Mouse (Mus musculus) liver, adult (tissue): ENCODE measurements around the gene Abhd16a.

ENCODE experiments used
- GATA4 ChIP-seq: IDR thresholded peaks from 2 replicates; pipeline ENCODE4 v1.6.1; 2014; ENCODE audit warnings: mild to moderate bottlenecking, low read length; ENCODE audit not compliant: insufficient replicate concordance

Gene Abhd16a

GRCm38 (mm10) chr17:35052271-35052798, 36.7 kb upstream of the Abhd16a start:
- no peak for TF ChIP-seq GATA4

DNA sequence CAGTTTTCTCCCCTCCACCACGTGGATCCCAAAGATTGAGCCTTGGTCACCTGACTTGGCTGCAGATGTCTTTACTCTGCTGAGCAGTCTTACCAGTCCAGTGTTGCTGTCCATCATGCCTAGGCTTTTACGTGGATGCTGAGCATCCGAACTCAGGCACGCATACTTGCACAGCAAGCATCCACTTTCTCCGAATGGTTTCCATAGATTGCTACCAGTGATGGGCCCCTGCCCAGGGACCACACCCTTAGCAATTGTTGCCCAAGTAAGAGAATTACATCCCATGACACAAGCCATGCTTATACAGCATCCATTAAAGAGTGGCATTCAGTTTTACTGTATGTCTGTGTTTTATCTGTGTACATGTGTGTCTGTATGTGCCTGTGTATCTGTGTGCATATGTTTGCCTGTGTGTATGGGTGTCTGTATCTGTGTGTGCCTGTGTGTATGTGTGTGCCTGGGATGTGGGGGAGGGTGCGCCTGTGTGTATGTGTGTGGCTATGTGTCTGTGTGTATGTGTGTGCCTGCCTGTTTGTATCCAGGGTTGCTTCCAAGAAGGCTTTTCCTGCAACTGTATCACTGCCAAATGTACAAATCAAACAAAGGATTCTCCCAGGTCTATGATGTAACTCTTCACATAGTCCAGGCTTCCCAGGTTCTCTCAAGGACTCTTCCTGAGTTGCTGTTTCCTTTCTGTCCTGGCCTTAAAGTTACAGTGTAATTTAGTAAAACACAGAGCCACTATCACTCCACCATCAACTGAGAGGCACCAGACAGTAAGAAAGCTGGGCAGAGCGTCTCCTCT, 33.2 kb upstream of the Abhd16a start:
- no peak for TF ChIP-seq GATA4

- TF ChIP-seq GATA4 = no peak
Observed at GRCm38 (mm10) chr17:35057090-35057489, 32.0 kb upstream of the Abhd16a start.

DNA sequence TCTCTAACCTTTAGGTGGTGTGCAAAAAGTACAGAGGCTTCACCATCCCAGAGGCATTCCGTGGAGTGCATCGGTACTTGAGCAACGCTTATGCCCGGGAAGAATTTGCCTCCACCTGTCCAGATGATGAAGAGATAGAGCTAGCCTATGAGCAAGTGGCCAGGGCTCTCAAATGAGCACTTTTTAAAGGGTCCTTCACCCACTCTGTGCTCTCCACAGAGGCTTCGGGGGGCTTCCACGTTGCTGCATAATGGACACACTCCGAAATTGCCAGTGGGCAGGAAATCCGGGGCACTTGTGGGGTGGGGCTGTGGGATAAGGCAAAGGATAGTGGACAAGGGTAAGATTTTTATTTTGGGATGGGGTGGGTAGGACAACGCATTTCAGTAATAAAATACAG, 30.7 kb upstream of the Abhd16a start:
- TF ChIP-seq GATA4 = no peak

DNA sequence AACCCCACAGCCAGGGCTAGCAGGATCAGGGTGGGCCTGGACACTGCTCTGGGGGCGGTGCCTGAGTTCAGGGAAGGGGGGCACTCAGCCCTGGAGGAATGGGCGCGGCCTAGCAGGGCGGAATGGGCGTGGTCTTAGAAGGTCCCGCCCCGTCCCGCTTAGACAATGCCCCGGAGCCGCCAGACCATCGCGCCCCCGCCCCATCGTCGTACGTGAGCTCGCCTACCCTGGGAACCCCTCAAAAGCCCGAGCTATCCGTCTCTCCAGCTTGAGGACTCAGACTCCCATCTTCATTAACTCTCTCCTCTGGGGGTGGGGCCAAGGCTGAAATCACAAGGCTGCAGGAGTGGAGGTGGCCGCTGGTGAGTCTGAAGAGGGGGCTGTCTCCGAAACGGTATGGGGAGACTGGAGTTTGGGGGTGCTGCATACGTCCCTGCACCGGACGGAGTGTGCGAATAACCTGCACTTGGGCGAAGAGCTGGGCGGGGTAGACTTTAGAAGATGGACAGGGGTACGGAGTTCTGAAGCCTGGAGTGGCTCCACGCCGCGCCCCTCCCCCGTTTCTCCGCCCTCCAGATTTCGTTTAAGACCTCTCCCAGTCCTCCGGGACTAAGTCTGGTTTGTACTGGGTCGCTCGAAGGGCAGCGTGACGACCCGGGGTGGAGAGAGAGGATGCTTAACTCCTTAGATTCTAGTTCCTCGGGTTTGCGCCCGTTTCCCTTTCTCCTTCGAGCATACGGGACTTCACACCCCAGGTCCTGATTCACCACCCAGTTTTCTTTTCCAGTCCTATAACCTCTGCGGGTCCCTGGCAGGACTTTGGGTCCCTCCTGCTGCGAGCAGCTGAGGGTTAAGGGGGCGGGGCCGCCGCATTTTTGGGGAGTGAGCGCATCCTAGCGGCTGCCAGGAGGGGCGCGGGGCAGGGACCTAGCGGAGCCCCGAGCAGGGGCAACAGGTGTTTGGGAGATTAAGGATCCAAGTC, 29.9 kb upstream of the Abhd16a start, which contains the start of gene Ddah2:
TSS of gene Ddah2 (plus strand) at position 125 of the 982 bp plus-strand sequence.
- no peak for TF ChIP-seq GATA4

- no peak for TF ChIP-seq GATA4
Observed at GRCm38 (mm10) chr17:35060071-35060470, 29.0 kb upstream of the Abhd16a start.

GRCm38 (mm10) chr17:35060737-35061297, 28.2 kb upstream of the Abhd16a start:
- no peak for TF ChIP-seq GATA4

DNA sequence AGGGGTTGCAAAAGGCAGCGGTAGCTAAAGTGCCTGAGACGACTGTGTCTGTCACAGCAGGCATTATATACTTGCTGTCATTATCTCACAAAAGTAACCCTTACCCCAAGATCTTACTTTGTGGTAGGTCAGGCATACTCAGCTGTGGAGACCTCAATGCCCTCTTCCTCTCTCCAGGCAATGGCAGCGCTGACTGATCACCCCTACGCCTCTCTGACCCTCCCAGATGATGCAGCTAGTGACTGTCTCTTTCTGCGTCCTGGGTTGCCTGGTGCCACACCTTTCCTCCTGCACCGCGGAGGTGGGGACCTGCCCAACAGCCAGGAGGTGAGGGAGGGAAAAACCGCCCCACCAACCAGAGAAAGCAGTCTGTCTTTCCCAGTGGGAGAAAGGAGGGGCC, 27.8 kb upstream of the Abhd16a start:
- TF ChIP-seq GATA4 = no peak

DNA sequence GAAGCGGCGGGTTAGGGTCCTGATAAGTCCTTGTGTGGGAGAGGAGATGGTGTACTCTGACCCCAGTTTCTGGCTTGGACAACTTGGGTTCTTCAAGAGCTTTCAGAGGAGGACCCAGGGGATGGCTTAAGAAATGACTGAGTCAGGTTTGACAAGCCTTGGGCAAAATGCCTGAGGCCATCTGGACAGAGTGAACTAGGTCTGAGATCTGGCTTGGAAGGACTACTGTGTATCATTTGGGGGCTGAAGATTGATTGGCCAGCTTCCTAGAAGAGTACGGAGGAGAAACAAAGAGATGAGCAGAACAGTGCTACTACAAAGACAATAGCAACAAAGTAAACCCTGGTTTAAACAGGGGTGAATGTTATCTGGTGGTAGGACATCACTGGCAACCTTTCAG, 25.6 kb upstream of the Abhd16a start:
- TF ChIP-seq GATA4 = no peak

GRCm38 (mm10) chr17:35064378-35064877, 24.6 kb upstream of the Abhd16a start:
- no peak for TF ChIP-seq GATA4

- no peak for TF ChIP-seq GATA4
Observed at GRCm38 (mm10) chr17:35064951-35065947, 23.8 kb upstream of the Abhd16a start, which contains the start of gene Ly6g6c. Ly6g6c (plus strand) TSS chr17:35065388.

- no peak for TF ChIP-seq GATA4
Observed at GRCm38 (mm10) chr17:35066084-35066483, 23.0 kb upstream of the Abhd16a start, which contains the start of gene Mpig6b. Mpig6b (minus strand) TSS chr17:35066184.

GRCm38 (mm10) chr17:35068213-35068914, 20.7 kb upstream of the Abhd16a start:
- TF ChIP-seq GATA4 = no peak
